Mouse (Mus musculus) adipose tissue, adult 10 weeks (tissue): ENCODE data around the gene Gm45021. TPM values are rescaled to one million over a fixed set of nuclear protein-coding genes. Genes with fewer than 3 reads are reported as not detected.

Experiments used
- polyA plus RNA-seq: library from polyadenylated mRNA; stranded (reverse); fragments of 350-450 nt; fragmentation: Illumina TruSeq; extraction: RNeasy Lipid Tissue Mini Kit (QIAGEN cat#74804); gene quantifications from one replicate; pipeline ENCODE4 v1.2.3, GENCODE M21; 2014; ENCODE audit warnings: low read depth, low replicate concordance

The Gm45021 gene
- polyA plus RNA-seq: not detected

GRCm38 (mm10) chr6:48589194-48589750, at the start of gene Gm45021:
TSS of gene Gm45021 (plus strand) at chr6:48589610.

DNA sequence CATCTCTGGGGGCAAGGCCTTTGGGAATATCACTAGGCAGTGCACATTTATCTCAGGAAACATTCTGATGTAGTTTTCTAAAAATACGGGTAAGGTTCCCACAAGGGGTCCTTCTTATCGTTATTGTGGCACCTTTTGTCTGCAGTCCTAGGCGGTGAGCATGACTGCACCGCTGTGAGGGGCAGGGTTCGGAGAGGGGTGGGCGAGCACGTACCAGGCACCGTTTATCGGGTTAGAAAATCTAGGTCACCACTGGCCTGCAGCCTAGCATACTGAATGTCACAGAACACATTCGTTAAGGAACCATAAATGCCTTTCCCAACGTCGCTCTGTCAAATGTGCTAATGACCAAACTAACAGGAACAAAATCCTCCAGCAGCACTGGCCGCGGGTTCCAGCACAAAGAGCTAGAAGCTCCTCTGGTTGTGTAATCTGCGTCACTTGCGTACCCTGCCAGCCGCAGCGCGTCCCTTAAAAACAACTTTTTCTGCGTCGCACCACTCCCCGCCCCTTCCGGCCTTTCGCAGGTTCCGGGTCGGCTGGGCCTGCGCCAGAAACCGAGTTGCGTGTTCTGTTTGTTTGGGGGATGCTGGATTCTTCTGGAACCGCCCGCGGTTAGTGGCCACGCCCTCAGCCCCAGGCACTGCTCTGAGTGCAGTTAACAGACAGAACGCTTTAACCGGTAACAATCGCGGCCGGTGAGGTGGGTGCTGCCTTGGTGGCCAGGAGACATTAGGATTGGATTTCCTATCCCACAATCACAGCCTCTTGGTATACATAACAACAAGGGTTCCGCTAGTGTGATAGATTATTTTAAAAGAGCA, 34.9 kb upstream of the Gm45021 start, which contains the start of gene Lrrc61:
Gene Lrrc61, plus strand, starts transcription at position 517 of the 824 bp plus-strand sequence.

DNA sequence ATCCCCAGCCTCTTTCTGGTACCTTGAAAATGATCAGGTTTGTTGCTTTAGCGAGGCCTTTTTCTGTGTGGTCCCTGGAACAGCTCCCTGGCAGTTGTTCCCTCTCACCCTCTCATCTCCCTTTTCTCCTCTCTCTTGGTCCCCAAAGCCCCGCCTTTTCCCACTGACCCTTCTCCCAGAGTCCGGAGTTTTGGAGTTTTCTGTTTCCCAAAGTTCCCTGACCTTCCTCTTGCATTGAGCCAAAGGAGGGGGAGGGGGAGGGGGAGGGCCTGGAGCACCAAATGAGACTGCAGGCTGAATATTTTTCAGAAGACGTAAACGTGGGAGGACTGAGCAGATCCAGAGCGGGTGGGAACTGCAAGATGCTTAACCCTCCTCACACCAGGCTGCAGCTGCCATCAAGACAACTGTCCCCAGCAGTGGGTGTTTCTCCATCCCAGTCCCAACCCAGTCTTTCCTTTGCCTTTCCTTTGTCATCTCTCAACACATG, 16.8 kb upstream of the Gm45021 start, which contains the start of gene Rarres2:
Gene Rarres2, minus strand, starts transcription at position 218 of the 490 bp plus-strand sequence.

DNA sequence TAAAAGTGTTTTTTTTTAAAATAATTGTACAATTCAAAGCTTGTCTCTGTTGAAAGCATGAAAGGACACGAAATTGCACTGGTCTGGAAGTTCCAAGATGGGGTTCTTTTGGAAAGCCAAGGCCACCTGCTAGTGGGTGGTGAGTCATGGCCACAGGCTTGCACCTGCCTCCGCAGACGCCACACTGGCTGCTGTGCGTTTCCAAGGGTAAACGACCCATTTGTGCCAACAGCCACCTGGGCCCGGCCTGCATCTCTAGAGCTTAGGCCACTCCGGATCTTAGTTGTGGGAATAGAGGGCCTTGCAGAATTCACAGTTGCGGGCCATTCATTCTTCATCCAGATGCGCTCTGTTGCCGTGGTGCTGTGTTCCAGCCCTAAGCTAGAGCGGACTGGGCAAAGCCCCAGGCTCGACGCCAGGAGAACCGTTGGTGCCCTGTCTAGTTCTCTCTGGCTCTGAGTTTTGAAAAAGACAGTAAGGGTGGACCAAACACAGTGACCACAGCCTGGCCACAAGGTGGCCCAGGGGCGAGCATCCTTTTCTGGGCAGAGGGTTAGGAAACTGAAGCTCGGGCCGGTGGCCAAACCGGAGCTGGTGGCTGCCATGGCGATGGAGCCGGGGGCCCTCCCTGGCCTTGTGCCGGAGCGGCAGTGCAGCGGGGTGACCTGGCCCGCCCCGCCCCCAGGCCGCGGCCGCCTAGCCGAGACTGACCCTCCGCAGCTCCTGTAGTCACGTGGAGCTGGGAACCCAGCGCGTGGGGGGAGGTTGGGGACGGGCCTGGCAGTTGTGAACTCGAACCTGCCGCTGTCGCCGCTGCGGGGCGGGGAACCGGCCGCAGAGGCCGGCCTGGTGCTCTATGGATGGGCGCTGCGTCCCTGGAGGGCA, 4.0 kb downstream of the Gm45021 start, which contains the start of the genes Repin1 and Gm44965:
Gene Repin1, plus strand, starts transcription at position 726 of the 885 bp plus-strand sequence.
Gene Gm44965, plus strand, starts transcription at position 784 of the 885 bp plus-strand sequence.

GRCm38 (mm10) chr6:48601271-48602079, 12.1 kb downstream of the Gm45021 start, which contains the start of gene Zfp775:
TSS of gene Zfp775 (plus strand) at chr6:48602063.

DNA sequence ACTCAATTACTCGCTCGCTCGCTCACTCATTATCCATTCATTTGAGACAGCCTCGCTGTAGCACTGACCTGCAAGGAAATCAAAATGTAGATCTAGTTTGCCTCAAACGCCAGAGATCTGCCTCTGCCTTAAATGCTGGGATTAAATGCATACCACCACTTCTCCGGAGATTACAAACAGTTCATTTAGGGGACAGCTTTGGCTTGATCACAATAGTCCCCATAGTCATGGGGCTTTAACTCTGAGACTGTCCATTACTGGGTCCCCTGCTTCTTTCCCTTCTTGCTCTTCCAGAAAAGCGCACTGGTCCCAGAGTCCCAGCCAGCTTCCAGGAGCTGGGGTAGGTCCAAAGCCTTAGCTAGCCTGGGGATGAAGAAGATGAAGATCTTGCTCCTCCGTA, 37.1 kb downstream of the Gm45021 start, which contains the start of gene AI854703:
Gene AI854703, plus strand, starts transcription at position 301 of the 400 bp plus-strand sequence.

GRCm38 (mm10) chr6:48646995-48647394, 57.6 kb downstream of the Gm45021 start, which contains the start of gene Gimap8:
TSS of gene Gimap8 (plus strand) at chr6:48647234.

Other genes with a start within 250 kb of the Gm45021 start
- gene Krba1, start 194.0 kb upstream of the Gm45021 start, polyA plus RNA-seq: 14.2 TPM
- 13.7 TPM for gene Zfp467, start 143.8 kb upstream of the Gm45021 start, polyA plus RNA-seq
- gene Sspo, start 141.4 kb upstream of the Gm45021 start, polyA plus RNA-seq: 0.63 TPM
- gene Atp6v0e2, start 52.0 kb upstream of the Gm45021 start, polyA plus RNA-seq: 68.8 TPM
- 37.3 TPM for gene Lrrc61, start 34.8 kb upstream of the Gm45021 start, polyA plus RNA-seq
- gene Rarres2, start 16.8 kb upstream of the Gm45021 start, polyA plus RNA-seq: 317 TPM
- 31.7 TPM for gene Repin1, start 4.3 kb downstream of the Gm45021 start, polyA plus RNA-seq
- gene Gm44965, start 4.3 kb downstream of the Gm45021 start, polyA plus RNA-seq: not detected
- 5.2 TPM for gene Zfp775, start 12.5 kb downstream of the Gm45021 start, polyA plus RNA-seq
- gene AI854703, start 37.2 kb downstream of the Gm45021 start, polyA plus RNA-seq: 0.65 TPM
- gene Gimap8, start 57.6 kb downstream of the Gm45021 start, polyA plus RNA-seq: 8.7 TPM
- 6.5 TPM for gene Gimap9, start 86.5 kb downstream of the Gm45021 start, polyA plus RNA-seq
- gene Gimap4, start 94.9 kb downstream of the Gm45021 start, polyA plus RNA-seq: 19.0 TPM
- gene Gimap6, start 118.6 kb downstream of the Gm45021 start, polyA plus RNA-seq: 22.4 TPM
- 1.7 TPM for gene Gm28053, start 129.0 kb downstream of the Gm45021 start, polyA plus RNA-seq
- gene Gimap7, start 129.0 kb downstream of the Gm45021 start, polyA plus RNA-seq: 0.68 TPM
- 5.4 TPM for gene Gimap1, start 149.4 kb downstream of the Gm45021 start, polyA plus RNA-seq
- 4.5 TPM for gene Gimap5, start 156.6 kb downstream of the Gm45021 start, polyA plus RNA-seq
- gene Gimap3, start 181.2 kb downstream of the Gm45021 start, polyA plus RNA-seq: 5.8 TPM